Mouse (Mus musculus): ENCODE measurements at regions not wholly inside any gene's neighbourhood (a gene's known extent, or its start where the extent isn't known, plus 50 kb on each side); places are given as distances from the start of the nearest gene placed in this dataset.

- TF ChIP-seq CTCF (IDR thresholded peaks at IDR 0.05), result no peak
- TF ChIP-seq EP300 (IDR thresholded peaks at IDR 0.05; ENCODE audit: insufficient read depth, low read depth, low read length), result no peak
Measured at GRCm38 (mm10) chr10:121189139-121189538, 155.4 kb downstream of the Wif1 start.
